Mouse (Mus musculus) hindbrain, embryonic 10.5 days (tissue): Measurements from ENCODE around the gene Gm10260. TPM values are rescaled to one million over a fixed set of nuclear protein-coding genes. Genes with fewer than 3 reads are reported as not detected.

Experiments
- DNase-seq: peaks from one replicate; pipeline ENCODE4 v3.0.0-alpha.2; 2017; ENCODE audit warnings: low spot score
- H3K27ac ChIP-seq: fragments of 300-500 bp; sonication (generic); 2 replicates; pipeline ENCODE4 v1.5.1; 2016; ENCODE audit warnings: mild to moderate bottlenecking, moderate library complexity
- H3K27me3 ChIP-seq: fragments of 300-500 bp; sonication (generic); 2 replicates; pipeline ENCODE4 v1.6.1; 2016; ENCODE audit warnings: mild to moderate bottlenecking; ENCODE audit not compliant: poor library complexity, insufficient read depth, severe bottlenecking
- H3K36me3 ChIP-seq: fragments of 300-500 bp; sonication (generic); 2 replicates; pipeline ENCODE4 v1.6.1; 2016; ENCODE audit warnings: mild to moderate bottlenecking, moderate library complexity
- H3K4me1 ChIP-seq: fragments of 300-500 bp; sonication (generic); replicated peaks from 2 replicates; pipeline ENCODE4 v1.6.1; 2016; ENCODE audit warnings: mild to moderate bottlenecking
- H3K4me3 ChIP-seq: fragments of 300-500 bp; sonication (generic); 2 replicates; pipeline ENCODE4 v1.5.1; 2016; ENCODE audit warnings: mild to moderate bottlenecking, moderate library complexity
- H3K9me3 ChIP-seq: fragments of 300-500 bp; sonication (generic); 2 replicates; pipeline ENCODE4 v1.6.1; 2016; ENCODE audit warnings: mild to moderate bottlenecking, moderate library complexity
- WGBS: fragments of 180-500 bp; shearing (Covaris S2); methylation state at CpG from one replicate; pipeline ENCODE4 v1.1.7; 2016; 5-methylcytosine and 5-hydroxymethylcytosine counted together
- polyA plus RNA-seq: library from polyadenylated mRNA; unstranded; fragments of >200 nt; fragmentation: Nextera tagmentation; extraction: Ambion mirVana; gene quantifications from 2 replicates; pipeline ENCODE4 v1.2.1, GENCODE M21; 2016

Gm10260 gene
- polyA plus RNA-seq, result 3.7 and 3.8 TPM in 2 replicates

GRCm38 (mm10) chr13:97760532-97760931, at the start of gene Gm10260:
Gm10260 (minus strand) TSS chr13:97760632.
- H3K36me3 ChIP-seq, result no peaks in the 10 kb centered on the region
- no peak for DNase-seq
- H3K9me3 ChIP-seq, result no peaks in the 10 kb centered on the region
- no peak within 1 kb of the TSS for H3K4me3 ChIP-seq
- H3K27me3 ChIP-seq, result no peaks in the 10 kb centered on the region
- H3K4me1 ChIP-seq, result peaks cover 16% of the 10 kb centered on the region
- H3K27ac ChIP-seq, result no peak within 1 kb of the TSS
- whole genome bisulfite sequencing, result 95% methylated on average over 11 of the region's 11 CpGs

GRCm38 (mm10) chr13:97809828-97810227, 49.4 kb upstream of the Gm10260 start:
- 0 out of 2 replicates have a peak, but pooled peaks cover 6% of the 10 kb centered on the region for H3K4me1 ChIP-seq
- H3K4me3 ChIP-seq, result no peak overlapping the region
- WGBS, result 90% methylated on average over 4 of the region's 4 CpGs
- no peaks in the 10 kb centered on the region for H3K36me3 ChIP-seq
- H3K27me3 ChIP-seq, result no peaks in the 10 kb centered on the region
- H3K9me3 ChIP-seq, result no peaks in the 10 kb centered on the region
- no peak overlapping the region for H3K27ac ChIP-seq
- DNase-seq, result no peak

- Histone ChIP-seq H3K36me3 (no peaks in the 10 kb centered on the region), H3K27me3 (no peaks in the 10 kb centered on the region), H3K4me1 (peaks cover 17% of the 10 kb centered on the region), H3K4me3 (no peak overlapping the region), H3K27ac (no peak overlapping the region), H3K9me3 (no peaks in the 10 kb centered on the region)
- DNase-seq, result no peak
- 85% methylated on average over 9 of the region's 9 CpGs for WGBS
These were observed 45.5 kb upstream of the Gm10260 start for GRCm38 (mm10) chr13:97805907-97806306.

- 30% methylated on average over 4 of the region's 4 CpGs for WGBS
These were observed 42.0 kb upstream of the Gm10260 start for GRCm38 (mm10) chr13:97802386-97802785.

GRCm38 (mm10) chr13:97797462-97797861, 37.0 kb upstream of the Gm10260 start:
- no peaks in the 10 kb centered on the region for H3K36me3 ChIP-seq
- WGBS, result 9% methylated on average over 5 of the region's 5 CpGs
- peaks cover 50% of the 10 kb centered on the region for H3K4me1 ChIP-seq
- H3K27me3 ChIP-seq, result peaks cover 5% of the 10 kb centered on the region; the same call in 1 of the 2 replicates
- H3K9me3 ChIP-seq, result no peaks in the 10 kb centered on the region
- no peak overlapping the region for H3K4me3 ChIP-seq
- H3K27ac ChIP-seq, result peak overlapping the region; percentile 63
- DNase-seq, result peak; percentile 51

More at GRCm38 (mm10) chr13:97802386-97802785, 42.0 kb upstream of the Gm10260 start:
- peaks cover 42% of the 10 kb centered on the region for H3K4me1 ChIP-seq
- DNase-seq, result no peak
- H3K36me3 ChIP-seq, result no peaks in the 10 kb centered on the region
- H3K4me3 ChIP-seq, result no peak overlapping the region
- peak overlapping the region; percentile 29; the same call in 1 of the 2 replicates for H3K27ac ChIP-seq
- H3K27me3 ChIP-seq, result peaks cover 5% of the 10 kb centered on the region; the same call in 1 of the 2 replicates
- no peaks in the 10 kb centered on the region for H3K9me3 ChIP-seq

GRCm38 (mm10) chr13:97794780-97795179, 34.3 kb upstream of the Gm10260 start:
- WGBS, result 84% methylated on average over 1 of the region's 1 CpGs
- H3K27me3 ChIP-seq, result no peaks in the 10 kb centered on the region
- H3K36me3 ChIP-seq, result no peaks in the 10 kb centered on the region
- no peak overlapping the region for H3K27ac ChIP-seq
- no peaks in the 10 kb centered on the region for H3K9me3 ChIP-seq
- H3K4me3 ChIP-seq, result no peak overlapping the region
- DNase-seq, result no peak
- peaks cover 39% of the 10 kb centered on the region for H3K4me1 ChIP-seq

GRCm38 (mm10) chr13:97793932-97794331, 33.5 kb upstream of the Gm10260 start:
- no peak for DNase-seq
- H3K27ac ChIP-seq, result no peak overlapping the region
- no peaks in the 10 kb centered on the region for H3K27me3 ChIP-seq
- H3K4me1 ChIP-seq, result peaks cover 39% of the 10 kb centered on the region
- H3K4me3 ChIP-seq, result no peak overlapping the region
- no peaks in the 10 kb centered on the region for H3K36me3 ChIP-seq
- 63% methylated on average over 1 of the region's 1 CpGs for WGBS
- no peaks in the 10 kb centered on the region for H3K9me3 ChIP-seq

GRCm38 (mm10) chr13:97791664-97792063, 31.2 kb upstream of the Gm10260 start:
- H3K4me1 ChIP-seq, result peaks cover 16% of the 10 kb centered on the region

GRCm38 (mm10) chr13:97789782-97790450, 29.5 kb upstream of the Gm10260 start:
- 87% methylated on average over 12 of the region's 12 CpGs for WGBS
- no peaks in the 10 kb centered on the region for H3K27me3 ChIP-seq
- no peak for DNase-seq
- H3K9me3 ChIP-seq, result no peaks in the 10 kb centered on the region
- no peak overlapping the region for H3K4me3 ChIP-seq
- H3K4me1 ChIP-seq, result peaks cover 18% of the 10 kb centered on the region; the same call in 1 of the 2 replicates
- H3K27ac ChIP-seq, result no peak overlapping the region
- no peaks in the 10 kb centered on the region for H3K36me3 ChIP-seq

More at GRCm38 (mm10) chr13:97791664-97792063, 31.2 kb upstream of the Gm10260 start:
- no peaks in the 10 kb centered on the region for H3K9me3 ChIP-seq
- H3K27ac ChIP-seq, result 0 out of 2 replicates have a peak overlapping the region, but pooled peaks have one; percentile 9
- no peak for DNase-seq
- WGBS, result 68% methylated on average over 6 of the region's 6 CpGs
- no peaks in the 10 kb centered on the region for H3K27me3 ChIP-seq
- H3K4me3 ChIP-seq, result no peak overlapping the region
- no peaks in the 10 kb centered on the region for H3K36me3 ChIP-seq

- WGBS, result 83% methylated on average over 10 of the region's 10 CpGs
These were observed 24.9 kb upstream of the Gm10260 start for GRCm38 (mm10) chr13:97785167-97785835.

GRCm38 (mm10) chr13:97783423-97784143, 23.2 kb upstream of the Gm10260 start:
- 90% methylated on average over 8 of the region's 8 CpGs for WGBS
- H3K27ac ChIP-seq, result no peak overlapping the region
- no peaks in the 10 kb centered on the region for H3K36me3 ChIP-seq
- H3K27me3 ChIP-seq, result peaks cover 5% of the 10 kb centered on the region; the same call in 1 of the 2 replicates
- peaks cover 17% of the 10 kb centered on the region for H3K4me1 ChIP-seq
- H3K4me3 ChIP-seq, result no peak overlapping the region
- DNase-seq, result no peak
- H3K9me3 ChIP-seq, result no peaks in the 10 kb centered on the region

More at GRCm38 (mm10) chr13:97785167-97785835, 24.9 kb upstream of the Gm10260 start:
- peaks cover 5% of the 10 kb centered on the region; the same call in 1 of the 2 replicates for H3K27me3 ChIP-seq
- H3K4me3 ChIP-seq, result no peak overlapping the region
- H3K9me3 ChIP-seq, result no peaks in the 10 kb centered on the region
- no peak overlapping the region for H3K27ac ChIP-seq
- DNase-seq, result no peak
- H3K4me1 ChIP-seq, result peaks cover 17% of the 10 kb centered on the region
- H3K36me3 ChIP-seq, result no peaks in the 10 kb centered on the region

- H3K9me3 ChIP-seq, result no peaks in the 10 kb centered on the region
- peaks cover 17% of the 10 kb centered on the region for H3K4me1 ChIP-seq
- H3K4me3 ChIP-seq, result no peak overlapping the region
- no peak overlapping the region for H3K27ac ChIP-seq
- peaks cover 5% of the 10 kb centered on the region; the same call in 1 of the 2 replicates for H3K27me3 ChIP-seq
- no peak for DNase-seq
- no peaks in the 10 kb centered on the region for H3K36me3 ChIP-seq
- WGBS, result 46% methylated on average over 7 of the region's 7 CpGs
These were observed 21.6 kb upstream of the Gm10260 start for GRCm38 (mm10) chr13:97782063-97782462.
